Mouse (Mus musculus) embryonic facial prominence, embryonic 11.5 days (tissue): Measurements from ENCODE around the gene Kcnb1. TPM values are rescaled to one million over a fixed set of nuclear protein-coding genes. Genes with fewer than 3 reads are reported as not detected.

Experiments
- ATAC-seq: fragments of 200-750 bp; cut with Nextera tagmentation; replicated peaks from 2 replicates; pipeline ENCODE4 v1.8.0; 2017; ENCODE audit warnings: low read depth; ENCODE audit not compliant: insufficient number of reproducible peaks, low FRiP score, low TSS enrichment
- DNase-seq: peaks from one replicate; pipeline ENCODE4 v3.0.0-alpha.2; 2015; ENCODE audit warnings: low spot score
- H3K27ac ChIP-seq: fragments of 300-500 bp; sonication (generic); replicated peaks from 2 replicates; pipeline ENCODE4 v1.5.1; 2014; ENCODE audit warnings: mild to moderate bottlenecking, low read depth, low read length, control low read depth
- H3K27me3 ChIP-seq: fragments of 300-500 bp; sonication (generic); 2 replicates; pipeline ENCODE4 v1.6.1; 2014; ENCODE audit warnings: mild to moderate bottlenecking, low read length, moderate library complexity, mixed read lengths; ENCODE audit not compliant: control insufficient read depth, insufficient read depth
- H3K36me3 ChIP-seq: fragments of 300-500 bp; sonication (generic); replicated peaks from 2 replicates; pipeline ENCODE4 v1.6.1; 2014; ENCODE audit warnings: low read depth, mild to moderate bottlenecking, low read length, moderate library complexity, mixed read lengths; ENCODE audit not compliant: control insufficient read depth, insufficient read depth
- H3K4me1 ChIP-seq: fragments of 300-500 bp; sonication (generic); 2 replicates; pipeline ENCODE4 v1.6.1; 2014; ENCODE audit warnings: low read length, mixed read lengths; ENCODE audit not compliant: control insufficient read depth, insufficient read depth
- H3K4me2 ChIP-seq: fragments of 300-500 bp; sonication (generic); 2 replicates; pipeline ENCODE4 v1.6.1; 2014; ENCODE audit warnings: low read depth, mild to moderate bottlenecking, control low read depth, low read length, moderate library complexity
- H3K4me3 ChIP-seq: fragments of 300-500 bp; sonication (generic); 2 replicates; pipeline ENCODE4 v1.5.1; 2014; ENCODE audit warnings: low read depth, low read length, control low read depth
- H3K9ac ChIP-seq: fragments of 300-500 bp; sonication (generic); replicated peaks from 2 replicates; pipeline ENCODE4 v1.6.1; 2014; ENCODE audit warnings: mild to moderate bottlenecking, control low read depth, low read length
- H3K9me3 ChIP-seq: fragments of 300-500 bp; sonication (generic); replicated peaks from 2 replicates; pipeline ENCODE4 v1.6.1; 2016; ENCODE audit warnings: mild to moderate bottlenecking, low read length, inconsistent platforms, mixed read lengths; ENCODE audit not compliant: control insufficient read depth
- WGBS: fragments of 180-500 bp; shearing (Covaris S2); extraction: QIAGEN DNeasy Blood & Tissue Kit; methylation state at CpG from one replicate; pipeline ENCODE4 v1.1.7; 2014; 5-methylcytosine and 5-hydroxymethylcytosine counted together
- polyA plus RNA-seq: library from polyadenylated mRNA; unstranded; fragments of >200 nt; fragmentation: Nextera tagmentation; extraction: Ambion mirVana; gene quantifications from 2 replicates; pipeline ENCODE4 v1.2.1, GENCODE M21; 2014

The Kcnb1 gene
- polyA plus RNA-seq, 1 experiment from 2014 or later = 0.39 TPM

DNA sequence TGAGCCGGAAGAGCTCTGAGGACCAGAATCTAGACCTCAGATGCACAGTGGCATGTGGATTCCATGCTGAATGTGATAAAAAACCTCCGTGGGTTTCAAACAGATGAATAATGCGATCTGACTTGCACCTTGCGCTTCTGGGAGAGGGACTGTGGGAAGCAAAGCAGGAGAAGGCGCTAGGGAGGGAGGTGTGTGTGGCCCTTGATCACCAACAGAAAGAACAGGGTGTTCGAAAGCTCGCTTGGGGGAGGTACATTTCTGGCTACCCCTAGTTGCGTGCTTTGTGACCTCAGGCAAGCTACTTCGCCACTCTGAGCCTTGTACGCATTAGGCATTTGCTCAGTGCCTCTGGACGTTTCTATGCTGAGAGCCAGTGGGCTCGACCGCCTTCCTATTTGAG lies 4.0 kb downstream of the Kcnb1 start:
- Histone ChIP-seq H3K9me3 (no peaks in the 10 kb centered on the region), H3K4me1 (peaks cover 5% of the 10 kb centered on the region), H3K4me3 (no peak overlapping the region), H3K27me3 (peaks cover 39% of the 10 kb centered on the region), H3K4me2 (no peak overlapping the region), H3K27ac (no peak overlapping the region), H3K9ac (no peak overlapping the region), H3K36me3 (no peaks in the 10 kb centered on the region)
- ATAC-seq (no peak), DNase-seq (no peak)
- WGBS = 54% methylated on average over 13 of the region's 13 CpGs

GRCm38 (mm10) chr2:167185432-167185831 lies 4.5 kb downstream of the Kcnb1 start:
- no peak for ATAC-seq
- no peak overlapping the region for H3K27ac ChIP-seq
- H3K27me3 ChIP-seq = peaks cover 35% of the 10 kb centered on the region
- no peak for DNase-seq
- 87% methylated on average over 2 of the region's 2 CpGs for WGBS
- no peaks in the 10 kb centered on the region for H3K36me3 ChIP-seq
- H3K9ac ChIP-seq = no peak overlapping the region
- H3K4me2 ChIP-seq = no peak overlapping the region
- H3K4me3 ChIP-seq = no peak overlapping the region
- no peaks in the 10 kb centered on the region for H3K9me3 ChIP-seq
- peaks cover 5% of the 10 kb centered on the region for H3K4me1 ChIP-seq

GRCm38 (mm10) chr2:167181662-167182389 lies 8.1 kb downstream of the Kcnb1 start:
- WGBS = 87% methylated on average over 14 of the region's 14 CpGs

GRCm38 (mm10) chr2:167181096-167181495 lies 8.9 kb downstream of the Kcnb1 start:
- DNase-seq = no peak
- 67% methylated on average over 8 of the region's 8 CpGs for WGBS

More at GRCm38 (mm10) chr2:167181662-167182389, 8.1 kb downstream of the Kcnb1 start:
- Histone ChIP-seq H3K9me3 (no peaks in the 10 kb centered on the region), H3K27me3 (no peaks in the 10 kb centered on the region; the same call in 1 of the 2 replicates), H3K4me2 (no peak overlapping the region), H3K36me3 (no peaks in the 10 kb centered on the region), H3K4me3 (no peak overlapping the region), H3K4me1 (no peaks in the 10 kb centered on the region), H3K27ac (no peak overlapping the region), H3K9ac (no peak overlapping the region)
- DNase-seq = no peak
- no peak for ATAC-seq

DNA sequence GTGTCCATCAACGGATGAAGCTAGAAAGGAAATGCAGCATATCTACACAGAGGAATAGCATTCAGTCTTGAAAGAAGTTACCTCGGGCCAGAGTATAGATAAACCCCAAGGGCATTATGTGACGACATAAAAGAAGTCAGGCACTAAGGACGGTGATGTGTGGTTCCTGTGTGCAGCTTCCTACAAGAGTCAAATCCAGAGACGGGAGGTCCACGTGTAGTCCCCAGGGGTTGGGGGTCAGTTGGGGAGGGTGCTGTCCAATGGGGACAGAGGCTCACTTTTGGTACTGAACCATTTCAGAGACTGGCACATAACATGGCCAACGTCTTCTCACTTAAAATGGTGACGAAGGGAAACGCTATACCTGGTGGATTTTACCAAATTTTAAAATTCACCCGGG lies 10.7 kb downstream of the Kcnb1 start:
- no peak overlapping the region for H3K4me3 ChIP-seq
- 84% methylated on average over 10 of the region's 10 CpGs for WGBS
- H3K27me3 ChIP-seq = no peaks in the 10 kb centered on the region
- H3K27ac ChIP-seq = no peak overlapping the region
- H3K9me3 ChIP-seq = no peaks in the 10 kb centered on the region
- no peaks in the 10 kb centered on the region for H3K36me3 ChIP-seq
- DNase-seq (no peak), ATAC-seq (no peak)
- H3K4me2 ChIP-seq = no peak overlapping the region
- H3K4me1 ChIP-seq = no peaks in the 10 kb centered on the region
- no peak overlapping the region for H3K9ac ChIP-seq

More at GRCm38 (mm10) chr2:167181096-167181495, 8.9 kb downstream of the Kcnb1 start:
- Histone ChIP-seq H3K4me1 (no peaks in the 10 kb centered on the region), H3K9me3 (no peaks in the 10 kb centered on the region), H3K9ac (no peak overlapping the region), H3K27ac (no peak overlapping the region), H3K36me3 (no peaks in the 10 kb centered on the region), H3K4me2 (no peak overlapping the region), H3K27me3 (no peaks in the 10 kb centered on the region; the same call in 1 of the 2 replicates), H3K4me3 (no peak overlapping the region)
- ATAC-seq = no peak

DNA sequence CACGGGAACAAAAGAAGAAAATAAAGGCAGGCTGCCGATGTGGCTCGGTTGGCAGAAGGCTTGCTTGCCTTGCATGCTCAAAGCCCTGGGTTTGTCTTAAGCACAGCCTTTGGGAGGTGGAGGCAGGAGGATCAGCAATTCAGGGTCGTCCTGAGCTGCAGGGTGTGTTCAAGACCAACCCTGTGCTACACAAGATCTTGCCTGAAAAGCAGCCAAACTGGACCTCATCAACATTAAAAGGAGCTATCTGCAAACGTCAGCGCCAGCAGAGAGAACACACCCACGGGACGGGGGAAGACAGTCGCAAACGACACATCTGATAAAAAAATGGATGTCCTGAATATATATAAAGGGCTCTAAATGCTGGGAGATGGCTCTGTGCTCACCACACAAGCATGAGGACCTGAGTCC lies 12.7 kb downstream of the Kcnb1 start:
- no peak overlapping the region for H3K9ac ChIP-seq
- H3K27ac ChIP-seq = no peak overlapping the region
- H3K4me1 ChIP-seq = no peaks in the 10 kb centered on the region
- no peaks in the 10 kb centered on the region for H3K27me3 ChIP-seq
- no peaks in the 10 kb centered on the region for H3K9me3 ChIP-seq
- 73% methylated on average over 10 of the region's 10 CpGs for WGBS
- DNase-seq = no peak
- H3K4me3 ChIP-seq = no peak overlapping the region
- H3K36me3 ChIP-seq = no peaks in the 10 kb centered on the region
- no peak for ATAC-seq
- no peak overlapping the region for H3K4me2 ChIP-seq

- Histone ChIP-seq H3K9me3 (no peaks in the 10 kb centered on the region), H3K36me3 (no peaks in the 10 kb centered on the region), H3K4me2 (no peak overlapping the region), H3K27me3 (no peaks in the 10 kb centered on the region), H3K4me1 (no peaks in the 10 kb centered on the region), H3K4me3 (no peak overlapping the region), H3K9ac (no peak overlapping the region; the same call in 1 of the 2 replicates), H3K27ac (no peak overlapping the region)
- ATAC-seq (no peak), DNase-seq (no peak)
- 95% methylated on average over 6 of the region's 6 CpGs for WGBS
These were observed 14.7 kb downstream of the Kcnb1 start for GRCm38 (mm10) chr2:167175284-167175683.

- Histone ChIP-seq H3K36me3 (no peaks in the 10 kb centered on the region), H3K9ac (no peak overlapping the region), H3K27me3 (no peaks in the 10 kb centered on the region), H3K9me3 (no peaks in the 10 kb centered on the region), H3K4me3 (no peak overlapping the region), H3K27ac (no peak overlapping the region), H3K4me1 (no peaks in the 10 kb centered on the region), H3K4me2 (no peak overlapping the region)
- DNase-seq (no peak), ATAC-seq (no peak)
- 79% methylated on average over 5 of the region's 5 CpGs for WGBS
These were observed 16.7 kb downstream of the Kcnb1 start for GRCm38 (mm10) chr2:167173051-167173875.
